Mouse (Mus musculus): ENCODE data around the gene Lama5. TPM values are rescaled to one million over a fixed set of nuclear protein-coding genes. Genes with fewer than 3 reads are reported as not detected.

The Lama5 gene
- polyA plus RNA-seq, 1 experiment from 2014 or later = 3.5 TPM

GRCm38 (mm10) chr2:180229129-180229528, 3.5 kb upstream of the Lama5 start:
- H3K4me2 ChIP-seq = no peak overlapping the region
- H3K9me3 ChIP-seq = no peaks in the 10 kb centered on the region
- H3K4me3 ChIP-seq = no peak overlapping the region
- 71% methylated on average over 3 of the region's 3 CpGs for WGBS
- H3K9ac ChIP-seq = no peak overlapping the region
- H3K27me3 ChIP-seq = peaks cover 13% of the 10 kb centered on the region
- ATAC-seq (ENCODE audit: low FRiP score, low read depth) = no peak
- peaks cover 33% of the 10 kb centered on the region for H3K4me1 ChIP-seq (replicated peaks)
- no peaks in the 10 kb centered on the region for H3K36me3 ChIP-seq
- H3K27ac ChIP-seq (replicated peaks) = no peak overlapping the region

- ATAC-seq (ENCODE audit: low FRiP score, low read depth) = no peak
- Histone ChIP-seq H3K9ac (no peak overlapping the region), H3K27me3 (peaks cover 18% of the 10 kb centered on the region), H3K9me3 (no peaks in the 10 kb centered on the region), H3K4me1 (replicated peaks) (peaks cover 33% of the 10 kb centered on the region), H3K4me3 (no peak overlapping the region), H3K36me3 (no peaks in the 10 kb centered on the region), H3K4me2 (no peak overlapping the region), H3K27ac (replicated peaks) (no peak overlapping the region)
- WGBS = 70% methylated on average over 7 of the region's 7 CpGs
Observed at GRCm38 (mm10) chr2:180228592-180228991, 2.9 kb upstream of the Lama5 start.

- Histone ChIP-seq H3K36me3 (no peaks in the 10 kb centered on the region), H3K4me2 (no peak overlapping the region), H3K9ac (no peak overlapping the region), H3K27me3 (peaks cover 19% of the 10 kb centered on the region), H3K9me3 (no peaks in the 10 kb centered on the region), H3K27ac (replicated peaks) (no peak overlapping the region), H3K4me3 (no peak overlapping the region), H3K4me1 (replicated peaks) (peaks cover 33% of the 10 kb centered on the region)
- 52% methylated on average over 6 of the region's 6 CpGs for WGBS
- ATAC-seq (ENCODE audit: low FRiP score, low read depth) = no peak
Observed at GRCm38 (mm10) chr2:180228060-180228458, 2.4 kb upstream of the Lama5 start.

GRCm38 (mm10) chr2:180227262-180228059, 1.8 kb upstream of the Lama5 start:
- Histone ChIP-seq H3K36me3 (no peaks in the 10 kb centered on the region), H3K27ac (replicated peaks) (no peak overlapping the region), H3K9me3 (no peaks in the 10 kb centered on the region), H3K4me3 (no peak overlapping the region), H3K9ac (no peak overlapping the region), H3K27me3 (peaks cover 24% of the 10 kb centered on the region), H3K4me2 (peak overlapping the region; percentile 20), H3K4me1 (replicated peaks) (peaks cover 33% of the 10 kb centered on the region)
- 2% methylated on average over 21 of the region's 21 CpGs for WGBS
- no peak for ATAC-seq (ENCODE audit: low FRiP score, low read depth)

- under 1% methylated on average over 48 of the region's 55 CpGs for WGBS
- peak overlapping the region; percentile 45 for H3K4me3 ChIP-seq
Observed at GRCm38 (mm10) chr2:180225044-180225761, 456 bp downstream of the Lama5 start.

GRCm38 (mm10) chr2:180224647-180225043, 1.0 kb downstream of the Lama5 start:
- Histone ChIP-seq H3K9me3 (no peaks in the 10 kb centered on the region), H3K9ac (no peak overlapping the region), H3K36me3 (no peaks in the 10 kb centered on the region), H3K27me3 (peaks cover 24% of the 10 kb centered on the region), H3K4me1 (replicated peaks) (peaks cover 37% of the 10 kb centered on the region), H3K4me2 (peak overlapping the region; percentile 92), H3K27ac (replicated peaks) (no peak overlapping the region), H3K4me3 (peak overlapping the region; percentile 45)
- ATAC-seq (ENCODE audit: low FRiP score, low read depth) = no peak
- 2% methylated on average over 10 of the region's 13 CpGs for WGBS

More at GRCm38 (mm10) chr2:180225044-180225761, 456 bp downstream of the Lama5 start:
- Histone ChIP-seq H3K27ac (replicated peaks) (no peak overlapping the region), H3K4me1 (replicated peaks) (peaks cover 37% of the 10 kb centered on the region), H3K4me2 (peak overlapping the region; percentile 92), H3K9ac (peak overlapping the region; percentile 37), H3K27me3 (peaks cover 24% of the 10 kb centered on the region), H3K36me3 (no peaks in the 10 kb centered on the region), H3K9me3 (no peaks in the 10 kb centered on the region)
- peak; percentile 17; the same call in 1 of the 2 replicates for ATAC-seq (ENCODE audit: low FRiP score, low read depth)

GRCm38 (mm10) chr2:180222250-180222649, 3.4 kb downstream of the Lama5 start:
- H3K9me3 ChIP-seq = no peaks in the 10 kb centered on the region
- WGBS = 19% methylated on average over 6 of the region's 6 CpGs

GRCm38 (mm10) chr2:180221051-180221450, 4.6 kb downstream of the Lama5 start:
- Histone ChIP-seq H3K4me3 (no peak overlapping the region), H3K27me3 (peaks cover 19% of the 10 kb centered on the region), H3K36me3 (no peaks in the 10 kb centered on the region), H3K9ac (no peak overlapping the region), H3K4me2 (no peak overlapping the region), H3K4me1 (replicated peaks) (peaks cover 34% of the 10 kb centered on the region), H3K9me3 (no peaks in the 10 kb centered on the region), H3K27ac (replicated peaks) (no peak overlapping the region)
- WGBS = 94% methylated on average over 9 of the region's 9 CpGs
- ATAC-seq (ENCODE audit: low FRiP score, low read depth) = no peak

More at GRCm38 (mm10) chr2:180222250-180222649, 3.4 kb downstream of the Lama5 start:
- H3K36me3 ChIP-seq = no peaks in the 10 kb centered on the region
- ATAC-seq (ENCODE audit: low FRiP score, low read depth) = no peak
- no peak overlapping the region for H3K4me2 ChIP-seq
- H3K9ac ChIP-seq = no peak overlapping the region
- H3K4me3 ChIP-seq = no peak overlapping the region
- peaks cover 24% of the 10 kb centered on the region for H3K27me3 ChIP-seq
- no peak overlapping the region for H3K27ac ChIP-seq (replicated peaks)
- peaks cover 38% of the 10 kb centered on the region for H3K4me1 ChIP-seq (replicated peaks)

- peaks cover 31% of the 10 kb centered on the region for H3K4me1 ChIP-seq (replicated peaks)
- no peak overlapping the region for H3K9ac ChIP-seq
- no peak overlapping the region for H3K4me2 ChIP-seq
- H3K27ac ChIP-seq (replicated peaks) = no peak overlapping the region
- no peaks in the 10 kb centered on the region for H3K36me3 ChIP-seq
- no peak overlapping the region for H3K4me3 ChIP-seq
- 86% methylated on average over 9 of the region's 9 CpGs for WGBS
- peaks cover 19% of the 10 kb centered on the region for H3K27me3 ChIP-seq
- H3K9me3 ChIP-seq = no peaks in the 10 kb centered on the region
- no peak for ATAC-seq (ENCODE audit: low FRiP score, low read depth)
Observed at GRCm38 (mm10) chr2:180220165-180220564, 5.5 kb downstream of the Lama5 start.

- Histone ChIP-seq H3K9me3 (no peaks in the 10 kb centered on the region), H3K4me1 (replicated peaks) (peaks cover 33% of the 10 kb centered on the region), H3K36me3 (no peaks in the 10 kb centered on the region), H3K4me3 (no peak overlapping the region), H3K4me2 (no peak overlapping the region), H3K9ac (no peak overlapping the region), H3K27me3 (0 out of 2 replicates have a peak, but pooled peaks cover 13% of the 10 kb centered on the region), H3K27ac (replicated peaks) (peak overlapping the region; percentile 55; the same call in 1 of the 2 replicates)
- 76% methylated on average over 15 of the region's 15 CpGs for WGBS
- ATAC-seq (ENCODE audit: low FRiP score, low read depth) = no peak
Observed at GRCm38 (mm10) chr2:180219145-180219943, 6.3 kb downstream of the Lama5 start.

- Histone ChIP-seq H3K4me1 (replicated peaks) (peaks cover 33% of the 10 kb centered on the region), H3K27ac (replicated peaks) (peak overlapping the region; percentile 55; the same call in 1 of the 2 replicates), H3K9me3 (no peaks in the 10 kb centered on the region), H3K9ac (no peak overlapping the region), H3K4me3 (no peak overlapping the region), H3K36me3 (no peaks in the 10 kb centered on the region), H3K27me3 (0 out of 2 replicates have a peak, but pooled peaks cover 7% of the 10 kb centered on the region), H3K4me2 (no peak overlapping the region)
- ATAC-seq (ENCODE audit: low FRiP score, low read depth) = no peak
- WGBS = 36% methylated on average over 5 of the region's 5 CpGs
Observed at GRCm38 (mm10) chr2:180218677-180219076, 7.0 kb downstream of the Lama5 start.
